Mouse (Mus musculus) heart, postnatal 36 days (tissue): Measurements from ENCODE around the gene Dact2. TPM values are rescaled to one million over a fixed set of nuclear protein-coding genes. Genes with fewer than 3 reads are reported as not detected.

Experiments
- DNase-seq, 2 experiments: peaks; one replicate each; pipeline ENCODE4 v3.0.0; 2021 to 2022
- intact Hi-C: fragments of 180-260 bp; cut with DNase I; formaldehyde crosslinking; loops from one replicate; pipeline ENCODE4 v1.15.1; 2025
- total RNA-seq, 2 experiments: library from RNA; stranded (reverse); gene quantifications; 2 replicates each; pipeline ENCODE4 v1.2.3; 2021

The Dact2 gene
- total RNA-seq, 2 experiments from 2014 or later: 1.0 to 1.7 TPM

GRCm38 (mm10) chr17:14220606-14221202 is 16.6 kb upstream of the Dact2 start:
- DNase-seq: peak; percentile 32 to 65
- intact Hi-C loops: loop anchor here (5.0 kb wide), 1 partner anchor 108 kb away; no protein-coding TSS in a partner anchor

GRCm38 (mm10) chr17:14213976-14214529 is 9.9 kb upstream of the Dact2 start:
- intact Hi-C loops: no loop called here

DNA sequence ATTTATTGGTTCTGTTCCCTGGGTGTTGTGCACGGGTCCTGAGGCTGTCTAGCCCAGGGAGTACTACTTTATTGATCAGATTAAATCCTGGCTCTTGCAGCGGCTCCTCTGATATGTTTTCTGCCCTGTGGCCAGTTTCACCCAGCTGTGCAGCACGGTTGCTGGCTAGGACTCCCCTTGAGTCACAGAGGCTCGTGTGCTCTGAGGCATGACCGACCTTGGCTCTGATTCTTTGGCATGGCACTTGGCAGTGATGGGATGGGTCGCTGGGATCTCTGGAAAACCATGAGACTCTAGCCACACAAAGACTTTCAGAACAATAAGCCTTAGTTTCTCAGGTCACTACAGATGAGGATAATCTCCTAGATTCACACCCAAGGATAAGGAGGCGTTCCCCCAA is 8.7 kb upstream of the Dact2 start:
- no peak for DNase-seq
- intact Hi-C loops: no loop called here

More at GRCm38 (mm10) chr17:14213976-14214529, 9.9 kb upstream of the Dact2 start:
- no peak for DNase-seq

DNA sequence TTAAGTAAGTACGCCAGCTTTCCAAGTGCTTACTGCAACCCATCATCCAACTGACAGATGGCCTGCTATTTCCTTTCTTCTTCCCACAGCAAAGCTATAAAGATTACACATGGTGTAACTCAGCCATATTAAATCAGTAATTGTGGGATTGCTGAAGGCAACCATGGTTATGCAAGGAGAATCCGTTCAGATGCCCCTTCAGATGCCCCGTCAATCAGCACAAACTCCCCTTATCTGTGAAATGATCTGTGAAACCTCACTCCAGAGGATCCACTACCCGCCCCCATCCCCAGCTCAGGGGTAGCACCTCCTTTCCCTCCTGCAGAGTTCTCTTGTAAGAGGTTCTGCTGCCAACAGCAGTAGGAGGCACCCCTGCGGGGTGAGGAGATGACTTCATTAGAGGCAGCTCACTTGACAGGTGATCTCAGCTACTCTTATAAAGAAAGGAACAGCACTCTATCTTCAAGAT is 3.0 kb upstream of the Dact2 start:
- intact Hi-C loops: loop anchor here (5.0 to 10.0 kb wide), 3 partner anchors 70 to 372 kb away; no protein-coding TSS in a partner anchor
- DNase-seq: no peak

DNA sequence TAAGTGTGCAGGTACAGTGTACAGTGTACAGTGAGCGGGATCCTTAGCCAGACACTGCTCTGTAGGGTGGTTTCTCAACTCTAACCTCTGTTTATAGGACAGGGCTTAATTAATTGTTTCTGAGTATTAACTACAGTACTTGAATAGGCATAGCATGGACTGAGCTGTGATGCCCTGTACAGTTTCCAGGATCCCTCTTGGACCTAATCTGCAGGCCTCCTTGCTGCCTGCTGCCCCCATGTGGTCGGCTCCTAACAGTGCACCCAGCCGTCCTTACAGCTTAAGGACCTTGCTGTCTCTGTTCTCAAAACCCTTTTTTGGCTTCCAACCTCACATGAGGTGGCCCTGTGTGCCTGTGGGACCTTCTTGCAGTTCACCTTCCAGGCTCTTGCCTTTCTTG is 2.0 kb upstream of the Dact2 start:
- intact Hi-C loops: loop anchor here (1.0 to 10.0 kb wide), 4 partner anchors 69 to 371 kb away; no protein-coding TSS in a partner anchor
- DNase-seq: peak; percentile 62 to 75

GRCm38 (mm10) chr17:14205236-14205635 is 1.1 kb upstream of the Dact2 start:
- intact Hi-C loops: loop anchor here (2.0 to 10.0 kb wide), 4 partner anchors 18 to 370 kb away; no protein-coding TSS in a partner anchor
- no peak for DNase-seq

GRCm38 (mm10) chr17:14203121-14203941 is 773 bp downstream of the Dact2 start:
- peak in 1 of 2 experiments; percentile 23 for DNase-seq
- intact Hi-C loops: loop anchor here (10.0 kb wide), 1 partner anchor 369 kb away; no protein-coding TSS in a partner anchor

- intact Hi-C loops: loop anchor here (10.0 kb wide), 1 partner anchor 368 kb away; no protein-coding TSS in a partner anchor
- DNase-seq: no peak
Observed at GRCm38 (mm10) chr17:14202291-14203030, 1.6 kb downstream of the Dact2 start.

- intact Hi-C loops: loop anchor here (10.0 kb wide), 1 partner anchor 367 kb away; no protein-coding TSS in a partner anchor
Observed at GRCm38 (mm10) chr17:14201281-14201787, 2.8 kb downstream of the Dact2 start.

DNA sequence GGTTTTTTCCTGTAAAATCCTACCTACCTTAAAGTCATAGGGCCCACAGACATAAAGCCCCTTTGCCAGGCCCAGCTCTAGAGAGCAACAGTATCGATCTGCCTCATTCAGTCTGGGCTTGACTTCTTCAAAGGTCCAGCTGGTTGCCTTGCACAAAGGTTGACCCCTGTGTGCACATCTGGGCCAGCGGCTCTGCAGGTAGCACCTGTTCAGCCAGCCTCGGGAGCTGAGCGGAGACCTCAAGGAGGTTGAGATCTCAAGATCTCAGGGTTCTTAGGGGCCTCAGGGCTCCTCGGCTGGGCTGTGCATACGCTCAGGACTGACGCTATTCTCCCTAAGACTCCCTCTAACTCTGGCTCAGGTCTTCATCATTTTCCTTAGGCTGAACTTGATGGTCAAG is 3.9 kb downstream of the Dact2 start:
- DNase-seq: no peak
- intact Hi-C loops: loop anchor here (10.0 kb wide), 1 partner anchor 365 kb away; no protein-coding TSS in a partner anchor

More at GRCm38 (mm10) chr17:14201281-14201787, 2.8 kb downstream of the Dact2 start:
- DNase-seq: no peak

- DNase-seq: peak in 1 of 2 experiments; percentile 25
- intact Hi-C loops: loop anchor here (10.0 kb wide), 1 partner anchor 365 kb away; no protein-coding TSS in a partner anchor
Observed at GRCm38 (mm10) chr17:14199621-14200020, 4.5 kb downstream of the Dact2 start.

DNA sequence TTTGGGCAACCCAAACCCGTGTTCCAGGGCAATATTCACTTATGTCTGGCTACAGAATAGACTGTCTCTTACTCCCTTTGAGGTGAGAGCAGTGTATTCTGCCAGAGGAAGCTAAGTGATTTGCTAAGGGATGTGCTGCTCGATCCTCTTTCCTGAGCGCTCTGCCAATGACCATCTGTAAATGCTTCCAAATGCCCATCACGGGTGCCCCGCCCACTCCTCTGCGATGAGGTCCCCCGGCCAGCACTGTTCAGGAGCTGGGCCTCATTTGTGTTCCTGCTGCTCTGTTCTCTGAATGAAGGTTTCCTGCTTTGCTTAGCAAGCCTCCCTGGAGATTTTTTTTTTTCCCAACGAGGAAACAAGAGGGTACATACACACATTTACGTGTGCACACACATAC is 11.2 kb downstream of the Dact2 start:
- intact Hi-C loops: no loop called here

GRCm38 (mm10) chr17:14192432-14192831 is 11.7 kb downstream of the Dact2 start:
- intact Hi-C loops: no loop called here
- DNase-seq: no peak

More for the DNA sequence above, 11.2 kb downstream of the Dact2 start:
- DNase-seq: no peak

- intact Hi-C loops: no loop called here
- no peak for DNase-seq
Observed at GRCm38 (mm10) chr17:14188455-14188854, 15.6 kb downstream of the Dact2 start.

GRCm38 (mm10) chr17:14187096-14187495 is 17.0 kb downstream of the Dact2 start:
- intact Hi-C loops: loop anchor here (2.0 kb wide), 1 partner anchor 18 kb away; the partner anchor contains the start of gene Dact2
- DNase-seq: no peak

- peak in 1 of 2 experiments; percentile 7 for DNase-seq
- intact Hi-C loops: loop anchor here (2.0 kb wide), 1 partner anchor 19 kb away; the partner anchor contains the start of gene Dact2
Observed at GRCm38 (mm10) chr17:14186176-14186575, 17.9 kb downstream of the Dact2 start.

GRCm38 (mm10) chr17:14184192-14184814 is 19.8 kb downstream of the Dact2 start:
- intact Hi-C loops: no loop called here
- DNase-seq: no peak

GRCm38 (mm10) chr17:14183717-14184116 is 20.4 kb downstream of the Dact2 start:
- DNase-seq: no peak
- intact Hi-C loops: no loop called here

DNA sequence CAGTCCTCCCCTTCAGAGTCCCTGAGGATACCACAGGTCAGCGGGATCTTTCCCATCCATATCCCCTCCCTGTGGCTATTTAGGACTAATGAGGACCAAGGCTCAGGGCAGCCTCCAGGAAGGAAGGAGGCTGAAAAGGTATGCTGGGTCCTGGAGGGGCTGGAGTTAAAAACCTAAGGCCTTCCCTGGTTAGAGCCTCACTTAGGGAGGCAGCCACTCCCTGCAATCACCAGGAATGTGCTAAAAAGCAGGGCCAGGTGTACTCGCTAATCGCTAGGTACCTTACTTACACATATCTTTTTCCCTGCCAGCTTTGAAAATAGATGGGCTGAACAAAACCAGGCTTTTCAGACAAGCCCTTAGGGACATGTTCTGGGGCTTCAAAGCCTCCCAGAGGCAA is 21.2 kb downstream of the Dact2 start:
- intact Hi-C loops: no loop called here
- DNase-seq: no peak
